Mouse (Mus musculus) hindlimb bud, embryonic 11.5 days (tissue): Measurements from ENCODE around the gene Abhd16b.

Experiments used
- DNase-seq: peaks from one replicate; pipeline ENCODE4 v3.0.0-alpha.2; 2012; ENCODE audit warnings: low read depth, low spot score; ENCODE audit errors: extremely low spot score

Abhd16b gene

GRCm38 (mm10) chr2:181493156-181493927 lies at the start of gene Abhd16b:
Gene Abhd16b, plus strand, starts transcription at chr2:181493206.
- DNase-seq: no peak

GRCm38 (mm10) chr2:181452181-181452580 lies 40.8 kb upstream of the Abhd16b start:
- no peak for DNase-seq

GRCm38 (mm10) chr2:181453274-181453673 lies 39.7 kb upstream of the Abhd16b start:
- DNase-seq: no peak

GRCm38 (mm10) chr2:181455899-181456298 lies 37.1 kb upstream of the Abhd16b start:
- DNase-seq: no peak

- DNase-seq: no peak
Measured at GRCm38 (mm10) chr2:181457831-181458230, 35.2 kb upstream of the Abhd16b start.

- no peak for DNase-seq
Measured at GRCm38 (mm10) chr2:181458411-181459152, 34.4 kb upstream of the Abhd16b start.

- no peak for DNase-seq
Measured at GRCm38 (mm10) chr2:181459153-181459672, 33.8 kb upstream of the Abhd16b start, which contains the start of gene Zbtb46. Gene Zbtb46, minus strand, starts transcription at chr2:181459426.

- no peak for DNase-seq
Measured at GRCm38 (mm10) chr2:181459673-181460621, 33.1 kb upstream of the Abhd16b start.

GRCm38 (mm10) chr2:181461536-181462100 lies 31.4 kb upstream of the Abhd16b start:
- DNase-seq: no peak

GRCm38 (mm10) chr2:181462604-181463003 lies 30.4 kb upstream of the Abhd16b start:
- DNase-seq: no peak

GRCm38 (mm10) chr2:181463008-181463738 lies 29.8 kb upstream of the Abhd16b start:
- DNase-seq: no peak

- DNase-seq: no peak
Measured at GRCm38 (mm10) chr2:181465423-181465822, 27.6 kb upstream of the Abhd16b start.

GRCm38 (mm10) chr2:181470285-181470684 lies 22.7 kb upstream of the Abhd16b start:
- DNase-seq: no peak

- no peak for DNase-seq
Measured at GRCm38 (mm10) chr2:181471246-181471645, 21.8 kb upstream of the Abhd16b start.

GRCm38 (mm10) chr2:181472256-181472827 lies 20.7 kb upstream of the Abhd16b start:
- no peak for DNase-seq

GRCm38 (mm10) chr2:181483120-181483519 lies 9.9 kb upstream of the Abhd16b start:
- no peak for DNase-seq

- no peak for DNase-seq
Measured at GRCm38 (mm10) chr2:181483562-181484318, 9.3 kb upstream of the Abhd16b start.

GRCm38 (mm10) chr2:181484456-181485233 lies 8.4 kb upstream of the Abhd16b start:
- no peak for DNase-seq
